Mouse (Mus musculus) WW6 (cell line): ENCODE measurements around the gene Pfkp.

Experiments used
- DNase-seq: peaks from one replicate; pipeline ENCODE4 v3.0.0-alpha.2; 2013; ENCODE audit warnings: low read depth, low spot score

Gene Pfkp

GRCm38 (mm10) chr13:6648669-6649233, at the start of gene Pfkp:
Pfkp (minus strand) TSS chr13:6648777.
- DNase-seq = no peak

GRCm38 (mm10) chr13:6690607-6691006, 42.0 kb upstream of the Pfkp start:
- DNase-seq = no peak

GRCm38 (mm10) chr13:6689962-6690361, 41.4 kb upstream of the Pfkp start:
- DNase-seq = no peak

GRCm38 (mm10) chr13:6688790-6689433, 40.3 kb upstream of the Pfkp start:
- DNase-seq = no peak

- no peak for DNase-seq
Observed at GRCm38 (mm10) chr13:6666887-6667286, 18.3 kb upstream of the Pfkp start.

GRCm38 (mm10) chr13:6665506-6665905, 16.9 kb upstream of the Pfkp start:
- DNase-seq = no peak

- no peak for DNase-seq
Observed at GRCm38 (mm10) chr13:6664216-6664615, 15.6 kb upstream of the Pfkp start.

- DNase-seq = no peak
Observed at GRCm38 (mm10) chr13:6659314-6659713, 10.7 kb upstream of the Pfkp start.

GRCm38 (mm10) chr13:6657300-6657699, 8.7 kb upstream of the Pfkp start:
- no peak for DNase-seq

- DNase-seq = no peak
Observed at GRCm38 (mm10) chr13:6649542-6649941, 965 bp upstream of the Pfkp start.

GRCm38 (mm10) chr13:6647992-6648668, 447 bp downstream of the Pfkp start:
- DNase-seq = no peak

GRCm38 (mm10) chr13:6647067-6647991, 1.2 kb downstream of the Pfkp start:
- DNase-seq = no peak

GRCm38 (mm10) chr13:6646674-6647066, 1.9 kb downstream of the Pfkp start:
- no peak for DNase-seq

- DNase-seq = no peak
Observed at GRCm38 (mm10) chr13:6646266-6646665, 2.3 kb downstream of the Pfkp start.

- no peak for DNase-seq
Observed at GRCm38 (mm10) chr13:6643968-6644367, 4.6 kb downstream of the Pfkp start.

GRCm38 (mm10) chr13:6643026-6643425, 5.6 kb downstream of the Pfkp start:
- no peak for DNase-seq

- DNase-seq = no peak
Observed at GRCm38 (mm10) chr13:6642453-6642852, 6.1 kb downstream of the Pfkp start.

- DNase-seq = no peak
Observed at GRCm38 (mm10) chr13:6641497-6641896, 7.1 kb downstream of the Pfkp start.

GRCm38 (mm10) chr13:6639507-6640030, 9.0 kb downstream of the Pfkp start:
- no peak for DNase-seq

GRCm38 (mm10) chr13:6638976-6639375, 9.6 kb downstream of the Pfkp start:
- no peak for DNase-seq

- no peak for DNase-seq
Observed at GRCm38 (mm10) chr13:6638425-6638824, 10.2 kb downstream of the Pfkp start.
